Mouse (Mus musculus) heart, adult 10 weeks (tissue): Measurements from ENCODE around the gene Mief1. TPM values are rescaled to one million over a fixed set of nuclear protein-coding genes. Genes with fewer than 3 reads are reported as not detected.

Experiments
- polyA plus RNA-seq: library from polyadenylated mRNA; stranded (reverse); fragments of 350-450 nt; fragmentation: Illumina TruSeq; extraction: RNeasy Lipid Tissue Mini Kit (QIAGEN cat#74804); gene quantifications from one replicate; pipeline ENCODE4 v1.2.3, GENCODE M21; 2014; ENCODE audit warnings: low read depth, low replicate concordance

The Mief1 gene
- polyA plus RNA-seq: 13.3 TPM

DNA sequence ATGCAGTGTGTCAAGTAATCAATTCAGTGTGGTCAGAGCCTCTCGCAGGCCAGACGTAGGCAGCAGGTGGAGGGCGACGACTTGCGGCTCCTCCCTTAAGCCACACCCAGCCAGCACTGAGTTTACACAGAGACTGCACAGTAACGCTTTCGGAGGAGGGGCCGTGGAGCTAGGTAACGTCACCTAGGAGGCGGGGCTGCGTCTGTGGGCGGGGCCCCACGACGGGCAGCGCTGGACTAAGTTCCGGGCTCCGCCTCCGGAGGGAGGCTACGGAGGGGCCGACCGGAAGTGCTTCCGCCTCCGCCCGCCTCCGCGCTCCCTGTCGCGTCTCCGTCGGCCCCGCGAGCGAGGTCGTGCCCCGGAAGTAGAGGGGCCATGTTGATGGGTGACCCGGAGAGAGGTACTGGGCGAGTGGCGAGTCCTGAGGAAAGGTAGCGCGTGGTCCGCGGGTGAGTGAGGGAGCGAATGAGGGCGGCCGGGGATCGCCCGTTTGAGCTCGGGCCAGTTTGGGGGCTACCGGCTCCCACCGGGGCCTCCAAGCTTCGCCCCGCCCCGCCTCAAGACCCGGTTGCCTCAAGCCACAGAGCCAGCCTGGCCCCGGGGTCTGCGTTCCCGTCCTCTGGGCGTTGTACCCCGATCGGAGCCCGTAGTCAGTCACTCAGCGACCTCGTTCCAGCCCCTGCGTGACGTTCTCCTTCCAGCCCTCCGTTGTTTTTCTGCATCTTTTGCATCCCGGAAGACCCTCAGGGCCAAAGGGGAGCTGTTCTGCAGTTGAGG lies at the start of gene Mief1:
Gene Mief1 (plus strand): TSS at position 286 of the 777 bp plus-strand sequence.

GRCm38 (mm10) chr15:80235535-80235934 lies 1.7 kb downstream of the Mief1 start, which contains the start of gene AC140267.1:
Gene AC140267.1 (plus strand): TSS chr15:80235835.

DNA sequence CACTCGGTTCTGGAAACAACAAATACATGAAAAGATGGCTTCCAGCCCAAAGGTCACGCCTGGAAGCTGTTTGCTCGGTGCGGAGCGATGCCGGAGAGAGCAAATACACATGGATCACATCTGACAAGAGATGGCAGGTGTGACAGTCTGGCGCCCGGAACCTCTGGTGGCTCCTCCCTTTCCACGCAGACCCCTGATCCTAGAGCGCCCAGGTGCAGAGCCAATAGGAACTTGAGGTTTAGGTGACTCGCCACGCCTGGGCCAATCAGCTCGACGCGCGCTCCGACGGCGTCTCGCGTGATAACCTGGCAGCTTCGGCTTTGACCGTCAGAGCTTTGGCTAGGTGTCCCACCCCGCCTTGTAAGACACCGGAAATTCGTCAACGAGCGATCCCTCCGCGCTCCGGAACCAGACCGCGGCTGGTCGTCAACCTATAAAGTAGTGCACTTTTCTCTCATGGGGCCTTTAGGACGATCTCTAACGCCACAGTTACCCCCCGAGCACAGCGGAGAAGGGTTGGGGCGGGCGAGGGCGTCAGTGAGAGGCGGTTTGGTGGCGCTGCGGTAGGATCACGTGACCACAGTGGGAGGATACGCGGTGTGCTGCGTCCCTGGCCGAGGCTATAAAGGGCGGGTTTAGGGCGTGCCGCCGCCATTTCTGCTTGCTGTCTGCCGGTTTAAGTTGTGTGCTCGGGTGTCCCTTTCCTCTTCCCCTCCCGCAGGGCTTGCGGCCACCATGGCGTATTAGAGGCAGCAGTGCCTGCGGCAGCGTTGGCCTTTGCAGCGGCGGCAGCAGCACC lies 21.2 kb downstream of the Mief1 start, which contains the start of gene Atf4:
Gene Atf4 (plus strand): TSS at position 338 of the 799 bp plus-strand sequence.

GRCm38 (mm10) chr15:80263610-80264575 lies 30.1 kb downstream of the Mief1 start, which contains the start of gene Rps19bp1:
Gene Rps19bp1 (minus strand): TSS chr15:80264315.

GRCm38 (mm10) chr15:80286851-80287415 lies 53.1 kb downstream of the Mief1 start, which contains the start of gene Cacna1i:
Gene Cacna1i (plus strand): TSS chr15:80287238.

Other genes with a start within 250 kb of the Mief1 start
- 32.2 TPM for gene Pdgfb, start 219.0 kb upstream of the Mief1 start, polyA plus RNA-seq
- gene Syngr1, start 142.7 kb upstream of the Mief1 start, polyA plus RNA-seq: 116 TPM
- gene Rpl3, start 142.2 kb upstream of the Mief1 start, polyA plus RNA-seq: 294 TPM
- gene Tab1, start 100.9 kb upstream of the Mief1 start, polyA plus RNA-seq: 19.5 TPM
- gene Mgat3, start 60.3 kb upstream of the Mief1 start, polyA plus RNA-seq: 2.9 TPM
- gene AC140267.1, start 1.8 kb downstream of the Mief1 start, polyA plus RNA-seq: not detected
- 104 TPM for gene Atf4, start 21.2 kb downstream of the Mief1 start, polyA plus RNA-seq
- 20.4 TPM for gene Rps19bp1, start 30.3 kb downstream of the Mief1 start, polyA plus RNA-seq
- gene Cacna1i, start 53.2 kb downstream of the Mief1 start, polyA plus RNA-seq: 0.05 TPM